Mouse (Mus musculus) heart, postnatal 0 days (tissue): ENCODE data around the gene Tmem151b.

Experiments
- CTCF ChIP-seq: IDR thresholded peaks from 2 replicates; pipeline ENCODE4 v1.5.1; 2016; ENCODE audit warnings: antibody characterized with exemption, control low read depth, low read depth
- EP300 ChIP-seq: IDR thresholded peaks from 2 replicates; pipeline ENCODE4 v1.6.1; 2016; ENCODE audit warnings: antibody characterized with exemption, low read depth

DNA sequence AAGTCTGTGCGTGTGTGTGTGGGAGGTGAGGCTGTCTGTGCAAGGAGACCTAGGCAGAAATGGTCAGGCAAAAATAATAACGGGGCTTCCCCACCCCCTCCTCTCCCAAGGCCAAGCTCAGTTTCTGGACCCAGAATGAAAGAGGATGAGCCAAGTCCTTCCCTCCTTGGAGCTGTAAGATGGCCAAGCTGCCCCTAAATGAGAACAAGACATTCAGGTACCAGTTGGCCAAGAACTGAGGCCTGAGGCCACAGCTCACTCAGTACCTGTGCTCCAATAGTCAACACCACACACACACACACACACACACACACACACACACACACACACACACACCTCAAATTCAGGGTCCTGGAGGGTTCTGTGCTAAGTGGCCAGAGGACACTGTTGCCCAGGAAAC lies 6.8 kb downstream of the Tmem151b start:
- TF ChIP-seq CTCF = no peak
- TF ChIP-seq EP300 = no peak
